Mouse (Mus musculus) stomach, postnatal 0 days (tissue): ENCODE measurements around the gene Mcfd2.

ENCODE experiments used
- CTCF ChIP-seq: IDR thresholded peaks from 2 replicates; pipeline ENCODE4 v1.5.1; 2016; ENCODE audit warnings: antibody characterized with exemption, low read depth, mild to moderate bottlenecking, moderate library complexity
- EP300 ChIP-seq: optimal IDR thresholded peaks from 2 replicates; pipeline ENCODE3; 2016; ENCODE audit warnings: antibody characterized with exemption

GRCm38 (mm10) chr17:87286481-87287143 is 20.9 kb upstream of the Mcfd2 start:
- TF ChIP-seq CTCF (no peak), EP300 (no peak)
